Mouse (Mus musculus) mouse trophoblast stem cell (cell line): ENCODE data around the gene Gm20708.
"Not testable (repeated sequence)": the region's sequence is repeated elsewhere in the genome, so short reads cannot be mapped to it uniquely, and the experiment has no call there.

ENCODE experiments used
- in situ Hi-C, 2 experiments: fragments of 300-500 bp; cut with MseI, MboI; formaldehyde crosslinking; loops; 2 replicates in 1 of 2; 3 replicates in 1 of 2; pipeline ENCODE4 v1.15.1; 2025

Gene Gm20708

GRCm38 (mm10) chr11:117832086-117832969 is 22.9 kb downstream of the Gm20708 start:
- in situ Hi-C loops, result no loop called here

DNA sequence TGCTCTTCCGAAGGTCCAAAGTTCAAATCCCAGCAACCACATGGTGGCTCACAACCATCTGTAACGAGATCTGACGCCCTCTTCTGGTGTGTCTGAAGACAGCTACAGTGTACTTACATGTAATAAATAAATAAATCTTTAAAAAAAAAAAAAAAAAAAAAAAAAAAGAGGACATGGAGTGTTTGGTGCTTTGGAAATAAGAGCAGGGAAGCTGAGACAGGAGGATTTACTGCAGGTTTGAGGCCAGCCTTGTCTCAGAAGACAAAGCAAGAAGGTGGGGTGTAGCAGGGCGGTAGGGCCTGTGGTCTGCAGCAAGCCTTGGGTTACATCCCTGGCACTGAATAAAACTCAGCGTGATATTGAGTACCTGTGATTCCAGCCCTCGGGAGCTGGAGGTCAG is 24.0 kb downstream of the Gm20708 start:
- in situ Hi-C loops, result not testable (repeated sequence)

- in situ Hi-C loops, result no loop called here
Observed at GRCm38 (mm10) chr11:117834086-117834485, 24.6 kb downstream of the Gm20708 start.

DNA sequence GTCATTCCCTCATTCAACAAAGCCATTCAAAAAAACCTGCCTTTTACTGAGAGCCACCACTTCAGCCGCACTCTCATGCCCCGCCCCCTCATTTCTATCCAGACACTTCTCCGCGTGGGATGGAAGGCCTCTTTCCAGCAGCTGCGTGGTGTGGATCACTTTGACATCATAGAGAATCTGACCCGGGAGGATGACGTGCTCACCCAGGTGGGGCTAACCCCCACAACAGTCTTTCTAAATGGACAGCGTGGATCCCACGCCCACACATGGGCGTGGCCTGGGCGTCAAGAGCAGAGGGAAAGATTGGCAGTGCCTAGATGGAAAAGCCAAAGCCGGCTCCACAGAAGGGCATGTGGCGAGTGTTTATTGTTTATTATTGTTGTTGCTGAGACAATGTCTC is 26.8 kb downstream of the Gm20708 start:
- in situ Hi-C loops, result no loop called here

DNA sequence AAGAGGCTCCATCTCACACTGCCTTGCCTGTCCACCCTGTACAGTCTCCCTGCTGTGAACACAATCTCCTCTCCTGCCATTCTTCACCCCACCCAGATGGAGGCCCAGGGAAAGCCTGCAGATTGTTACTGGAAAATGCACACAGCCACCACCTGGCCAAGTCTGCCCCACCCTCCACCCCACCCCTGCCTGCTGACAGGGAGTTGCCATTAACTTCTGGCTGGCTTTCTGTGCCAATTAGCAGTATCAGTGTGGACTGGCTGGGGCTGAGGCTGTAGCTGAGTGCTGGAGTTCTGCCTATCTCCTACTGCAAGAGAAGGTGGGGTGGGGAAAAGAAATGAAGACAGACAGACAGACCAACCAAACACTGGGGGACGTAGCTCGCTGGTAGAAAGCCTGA is 29.1 kb downstream of the Gm20708 start:
- in situ Hi-C loops, result no loop called here

DNA sequence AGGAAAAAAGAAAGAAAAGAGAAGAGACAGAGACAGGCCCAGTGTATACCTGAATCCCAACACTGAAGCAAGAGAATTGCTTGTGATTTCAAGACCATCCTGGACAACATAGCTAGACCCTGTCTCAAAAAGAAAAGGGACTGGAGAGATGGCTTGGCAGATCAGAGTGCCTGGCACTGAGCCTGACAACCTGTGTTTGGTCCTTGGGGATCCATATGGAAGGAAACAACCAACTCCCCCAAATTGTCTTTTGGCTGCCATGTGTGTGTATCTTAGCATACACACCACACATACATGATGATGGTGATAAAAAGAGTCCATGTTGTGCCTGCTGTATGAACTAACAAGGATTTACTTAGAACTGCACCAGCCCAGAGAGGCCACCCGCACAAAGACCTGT is 29.6 kb downstream of the Gm20708 start:
- in situ Hi-C loops, result no loop called here

GRCm38 (mm10) chr11:117840910-117841309 is 31.4 kb downstream of the Gm20708 start:
- in situ Hi-C loops, result no loop called here

DNA sequence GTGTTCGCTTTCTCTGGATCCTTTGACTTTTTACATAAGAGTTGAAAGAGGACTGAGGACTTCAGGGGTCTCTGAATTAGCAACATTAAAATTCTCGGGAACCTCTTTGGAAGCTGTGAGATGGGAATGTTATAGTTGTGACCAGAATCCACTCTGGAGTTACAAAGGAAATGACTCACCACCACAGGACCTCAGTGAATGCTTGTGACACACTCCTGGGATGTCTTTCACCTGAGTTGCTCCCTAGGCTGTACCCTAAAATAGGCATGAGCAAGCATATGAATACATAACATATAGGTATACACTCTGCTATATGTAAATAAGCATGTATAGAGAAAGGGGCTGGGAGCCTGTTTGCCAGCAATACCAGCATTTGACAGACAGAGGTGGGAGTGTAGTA is 34.0 kb downstream of the Gm20708 start:
- in situ Hi-C loops, result no loop called here

- in situ Hi-C loops, result no loop called here
Observed at GRCm38 (mm10) chr11:117844997-117845396, 35.5 kb downstream of the Gm20708 start.

DNA sequence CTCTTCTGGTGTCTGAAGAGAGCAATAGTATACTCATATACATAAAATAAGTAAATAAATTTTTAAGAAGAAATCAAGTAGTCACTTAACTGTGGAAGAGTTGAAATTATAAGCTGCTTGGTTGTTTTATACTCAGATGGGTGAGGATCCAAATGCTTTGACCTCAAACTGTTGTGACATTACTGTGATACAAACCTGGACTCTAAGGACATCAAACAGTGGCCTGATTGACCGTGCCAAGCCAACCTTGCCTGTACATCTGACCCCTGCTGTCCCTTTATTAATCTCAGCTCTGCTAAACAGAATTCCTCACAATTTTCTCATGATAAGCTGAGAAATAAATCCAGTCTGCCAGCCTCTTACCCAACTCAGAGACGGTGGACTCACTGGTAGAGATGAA is 36.2 kb downstream of the Gm20708 start:
- in situ Hi-C loops, result no loop called here

- in situ Hi-C loops, result no loop called here
Observed at GRCm38 (mm10) chr11:117846640-117847039, 37.2 kb downstream of the Gm20708 start.

GRCm38 (mm10) chr11:117847593-117848215 is 38.2 kb downstream of the Gm20708 start:
- in situ Hi-C loops, result no loop called here

DNA sequence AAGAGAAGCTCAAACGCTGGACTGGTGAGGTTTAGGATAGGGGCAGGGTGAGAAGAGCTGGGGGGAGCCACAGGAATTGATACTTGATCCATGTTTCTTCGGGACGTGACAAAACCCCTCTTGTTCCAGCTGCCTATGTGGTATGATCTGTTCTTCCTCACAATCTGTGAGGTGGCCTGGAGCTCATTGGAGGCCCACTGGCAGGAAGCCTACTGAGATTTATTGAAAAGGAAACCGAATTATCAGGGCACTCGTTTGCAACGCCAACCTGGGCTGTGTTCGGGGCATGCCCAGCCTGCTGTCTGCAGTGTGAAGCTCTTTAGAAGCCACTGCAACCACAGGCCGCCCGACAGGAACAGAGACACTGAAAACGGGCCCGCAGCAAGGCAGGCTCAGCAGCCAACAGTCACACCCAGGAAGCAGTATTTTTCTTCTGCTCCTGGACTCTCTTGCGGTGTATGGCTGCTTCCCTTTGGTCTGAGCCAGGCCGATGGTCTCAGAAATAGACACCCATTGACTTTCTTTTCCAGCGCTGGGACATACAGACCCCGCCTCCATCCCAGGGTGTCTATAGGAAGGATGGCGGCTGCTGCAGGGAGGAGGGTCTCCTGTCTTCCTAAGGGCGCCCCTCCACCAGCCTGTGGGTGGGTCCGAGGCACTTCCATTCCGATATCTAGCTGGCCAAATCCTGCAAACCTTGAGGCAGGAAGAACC is 39.0 kb downstream of the Gm20708 start:
- in situ Hi-C loops, result no loop called here

- in situ Hi-C loops, result no loop called here
Observed at GRCm38 (mm10) chr11:117848985-117849671, 39.7 kb downstream of the Gm20708 start, which contains the start of gene Birc5. Birc5 (plus strand) TSS chr11:117849251.

DNA sequence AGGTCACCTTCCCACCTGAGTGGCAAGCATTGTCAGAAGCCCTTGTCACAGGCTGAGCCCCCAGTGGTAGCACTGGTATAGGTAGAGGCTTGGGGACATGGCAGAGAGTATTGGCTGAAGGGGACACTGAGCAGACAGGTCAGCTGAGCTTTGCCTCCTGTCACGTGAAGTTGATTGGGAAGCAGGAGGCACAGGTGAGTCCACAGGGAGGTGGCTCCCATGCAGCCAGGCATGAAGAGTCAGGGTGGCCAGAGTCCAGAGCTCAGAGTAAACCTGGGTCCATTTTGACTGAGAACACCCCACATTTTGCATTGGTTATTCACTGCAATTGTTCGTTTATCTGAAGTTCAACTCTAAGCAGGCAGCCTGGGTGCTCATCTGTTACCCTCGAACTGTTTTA is 43.4 kb downstream of the Gm20708 start:
- in situ Hi-C loops, result no loop called here

DNA sequence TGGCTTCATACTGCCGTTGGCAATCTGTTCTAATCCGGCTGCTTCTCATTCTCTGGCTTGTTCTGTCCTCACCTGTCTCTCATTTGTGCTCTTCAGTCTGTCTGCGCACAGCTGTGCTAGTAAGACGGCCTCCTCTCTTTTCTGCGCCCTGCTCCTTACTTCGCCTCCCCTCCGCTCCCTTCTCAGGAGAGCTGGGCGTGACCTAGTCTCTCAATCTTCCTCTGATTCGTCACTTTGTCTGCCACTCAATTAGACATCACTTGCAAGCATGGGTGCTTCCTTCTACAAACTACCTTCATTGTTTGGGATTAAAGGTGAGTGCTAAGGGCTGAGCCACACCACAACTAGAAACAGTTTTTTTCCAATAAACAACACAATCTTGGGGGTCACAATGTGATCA is 44.8 kb downstream of the Gm20708 start:
- in situ Hi-C loops, result no loop called here

DNA sequence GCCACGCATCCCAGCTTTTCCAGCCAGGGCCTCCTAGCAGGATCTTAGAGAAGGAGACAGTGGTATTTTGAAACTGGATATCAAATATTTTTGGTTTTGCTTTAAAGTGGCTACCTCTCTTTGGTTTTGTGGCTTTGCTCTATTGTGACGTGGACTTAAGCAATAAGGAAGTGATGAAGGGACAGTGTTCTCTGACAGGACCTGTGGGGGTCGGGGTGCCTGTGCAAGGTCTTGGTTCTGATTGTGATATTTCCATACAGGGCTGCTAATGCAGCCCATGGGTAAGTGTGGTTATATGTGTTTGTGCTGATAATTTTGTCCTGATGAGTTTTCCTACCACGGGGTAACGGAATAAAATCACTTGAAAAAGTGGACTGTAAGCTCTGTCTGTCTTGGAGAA is 45.9 kb downstream of the Gm20708 start:
- in situ Hi-C loops, result no loop called here

DNA sequence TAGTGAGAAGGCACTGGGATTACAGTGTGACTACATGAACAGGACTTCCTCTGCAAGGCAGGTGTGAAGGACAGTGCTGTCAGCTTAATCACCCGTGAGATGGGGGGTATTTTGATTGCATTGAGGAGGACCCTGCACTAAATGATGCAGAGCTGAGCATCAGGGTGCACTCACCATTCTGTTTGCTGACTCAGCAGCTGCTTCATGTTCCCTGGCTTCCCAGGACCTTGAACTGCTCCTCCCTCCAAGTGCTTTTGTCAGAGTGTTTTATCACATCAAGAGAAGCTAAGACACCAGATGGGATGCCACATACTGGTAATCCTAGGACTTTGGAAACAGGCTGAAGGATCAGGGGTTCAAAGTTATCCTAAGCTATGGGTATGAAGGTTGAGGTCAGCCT is 46.5 kb downstream of the Gm20708 start:
- in situ Hi-C loops, result no loop called here

- in situ Hi-C loops, result no loop called here
Observed at GRCm38 (mm10) chr11:117857462-117857861, 48.0 kb downstream of the Gm20708 start.

- in situ Hi-C loops, result no loop called here
Observed at GRCm38 (mm10) chr11:117858392-117858791, 48.9 kb downstream of the Gm20708 start.

- in situ Hi-C loops, result no loop called here
Observed at GRCm38 (mm10) chr11:117860601-117861000, 51.1 kb downstream of the Gm20708 start, which contains the start of gene Tmem235. Tmem235 (plus strand) TSS chr11:117860752.
